Mouse (Mus musculus) erythroid progenitor cell, adult 5-6 weeks (primary cell): ENCODE results near the gene Teddm1a. TPM values are rescaled to one million over a fixed set of nuclear protein-coding genes. Genes with fewer than 3 reads are reported as not detected.

ENCODE experiments used
- ATAC-seq: replicated peaks from 2 replicates; pipeline ENCODE4 v1.8.0; 2016; ENCODE audit warnings: moderate number of reproducible peaks, mild to moderate bottlenecking, moderate TSS enrichment, inconsistent platforms; ENCODE audit not compliant: poor library complexity, low FRiP score, severe bottlenecking
- total RNA-seq, 2 experiments: library from RNA; stranded (forward) in 1 of 2; stranded (reverse) in 1 of 2; fragments of 150-400 nt in 1 of 2; fragments of 186-747, 209-891 nt in 1 of 2; gene quantifications; 2 replicates each; pipeline versions ENCODE4 v1.2.3 to v1.2.4; 2015 to 2017; ENCODE audit warnings: low replicate concordance in 2 of 2

The Teddm1a gene
- total RNA-seq, 2 experiments from 2014 or later = not detected

- ATAC-seq = no peak
These were observed 49.4 kb downstream of the Teddm1a start for GRCm38 (mm10) chr1:153940986-153941385.

Other genes starting within 250 kb of the Teddm1a start
- gene Rgs8, start 238.7 kb upstream of the Teddm1a start, total RNA-seq (2015; ENCODE audit: low replicate concordance) = not detected in 2 replicates
- gene Rgs8, start 238.7 kb upstream of the Teddm1a start, total RNA-seq (2017; ENCODE audit: low replicate concordance) = not detected in 2 replicates
- gene Rgs16, start 151.4 kb upstream of the Teddm1a start, total RNA-seq (2015; ENCODE audit: low replicate concordance) = not detected in 2 replicates
- not detected in 2 replicates for gene Rgs16, start 151.4 kb upstream of the Teddm1a start, total RNA-seq (2017; ENCODE audit: low replicate concordance)
- gene Rnasel, start 142.3 kb upstream of the Teddm1a start, total RNA-seq (2015; ENCODE audit: low replicate concordance) = 96.2 and 117 TPM in 2 replicates
- 128 and 171 TPM in 2 replicates for gene Rnasel, start 142.3 kb upstream of the Teddm1a start, total RNA-seq (2017; ENCODE audit: low replicate concordance)
- not detected in 2 replicates for gene Rgsl1, start 47.6 kb upstream of the Teddm1a start, total RNA-seq (2015; ENCODE audit: low replicate concordance)
- gene Rgsl1, start 47.6 kb upstream of the Teddm1a start, total RNA-seq (2017; ENCODE audit: low replicate concordance) = not detected in 2 replicates
- not detected in 2 replicates for gene Teddm1b, start 17.4 kb upstream of the Teddm1a start, total RNA-seq (2015; ENCODE audit: low replicate concordance)
- 0.13 TPM in 1 of 2 replicates, not detected in the other for gene Teddm1b, start 17.4 kb upstream of the Teddm1a start, total RNA-seq (2017; ENCODE audit: low replicate concordance)
- 72.9 and 80.7 TPM in 2 replicates for gene Glul, start 8.2 kb downstream of the Teddm1a start, total RNA-seq (2015; ENCODE audit: low replicate concordance)
- gene Glul, start 8.2 kb downstream of the Teddm1a start, total RNA-seq (2017; ENCODE audit: low replicate concordance) = 123 and 127 TPM in 2 replicates
- 0.72 TPM in 1 of 2 replicates, not detected in the other for gene Teddm2, start 8.5 kb downstream of the Teddm1a start, total RNA-seq (2015; ENCODE audit: low replicate concordance)
- 0.61 and 1.9 TPM in 2 replicates for gene Teddm2, start 8.5 kb downstream of the Teddm1a start, total RNA-seq (2017; ENCODE audit: low replicate concordance)